Mouse (Mus musculus): ENCODE measurements around the gene Rimkla.

Gene Rimkla

GRCm38 (mm10) chr4:119417894-119418293 lies 74.5 kb downstream of the Rimkla start:
- no peak for DNase-seq (ENCODE audit: low spot score in 2 of 2)

- no peak for DNase-seq (ENCODE audit: low spot score in 2 of 2)
Observed at GRCm38 (mm10) chr4:119417270-119417669, 75.2 kb downstream of the Rimkla start.
